Mouse (Mus musculus) urinary bladder, postnatal 14 days (tissue): ENCODE results near the gene Cpsf4l.
A peak's percentile ranks its signal among the peaks of the same experiment; 100 is the strongest.

ENCODE experiments used
- DNase-seq: peaks from one replicate; pipeline ENCODE4 v3.0.0; 2021; ENCODE audit warnings: low spot score

Cpsf4l gene

GRCm38 (mm10) chr11:113699643-113700042 lies 10.2 kb downstream of the Cpsf4l start:
- DNase-seq = no peak

- no peak for DNase-seq
Measured at GRCm38 (mm10) chr11:113698013-113698545, 11.7 kb downstream of the Cpsf4l start.

DNA sequence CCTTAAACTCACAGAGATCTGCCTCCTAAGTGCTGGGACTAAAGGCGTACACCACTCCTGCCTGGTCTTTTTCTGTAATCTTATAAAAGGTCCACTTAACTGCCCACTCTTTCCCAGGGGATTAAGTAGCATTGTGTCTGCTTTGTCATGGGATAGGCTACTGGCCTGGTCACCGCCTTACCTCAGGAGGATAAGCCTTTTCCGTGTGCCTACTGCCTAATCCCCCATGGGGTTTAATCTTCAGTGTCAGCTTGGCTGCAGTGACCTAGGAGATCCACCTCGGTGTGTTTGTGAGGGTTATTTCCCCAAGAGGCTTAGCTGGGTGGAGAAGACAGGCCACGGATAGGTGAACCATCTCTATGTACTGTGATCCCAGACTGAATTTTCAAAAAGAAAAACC lies 12.2 kb downstream of the Cpsf4l start:
- DNase-seq = no peak

DNA sequence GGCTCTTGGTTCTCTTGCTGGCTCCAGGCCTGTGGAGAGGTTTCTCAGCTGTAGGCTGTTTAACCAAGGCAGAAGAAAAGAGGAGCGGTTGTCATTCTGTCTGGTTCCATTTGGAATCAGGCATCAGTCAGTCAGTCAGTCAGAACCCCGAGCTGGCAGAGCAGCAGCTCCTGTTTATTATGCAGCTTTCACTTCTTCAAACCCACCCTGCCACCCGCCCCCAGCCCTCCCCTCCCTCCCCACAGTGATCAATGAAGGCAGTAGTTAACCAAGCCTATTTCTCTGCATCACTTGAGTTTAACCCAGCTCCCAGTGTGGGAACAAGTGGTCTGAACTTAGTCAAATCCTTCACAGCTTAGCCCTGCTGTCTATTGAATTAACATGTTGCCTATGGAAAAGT lies 18.0 kb downstream of the Cpsf4l start:
- no peak for DNase-seq

GRCm38 (mm10) chr11:113691318-113691717 lies 18.5 kb downstream of the Cpsf4l start:
- DNase-seq = no peak

DNA sequence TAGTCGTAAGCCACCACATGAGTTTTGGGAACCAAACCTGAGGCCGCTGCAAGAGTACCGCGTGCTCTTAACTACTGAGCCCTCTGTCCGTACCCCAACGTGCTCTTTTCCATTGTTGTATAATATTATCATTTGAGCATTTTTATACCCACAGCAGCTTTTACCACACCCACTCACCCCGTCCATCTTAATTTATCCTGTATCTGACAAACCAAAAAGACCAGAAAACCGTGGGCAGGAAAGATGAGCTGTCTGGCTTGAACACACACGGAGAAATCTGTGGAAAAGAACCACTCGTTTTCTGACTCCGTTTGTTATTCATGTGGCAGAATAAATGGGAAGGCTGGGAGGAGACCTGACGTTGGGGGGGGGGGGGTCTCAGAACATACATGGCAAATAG lies 19.3 kb downstream of the Cpsf4l start:
- DNase-seq = no peak

- DNase-seq = no peak
Measured at GRCm38 (mm10) chr11:113687031-113687430, 22.8 kb downstream of the Cpsf4l start.

GRCm38 (mm10) chr11:113684707-113685426 lies 24.9 kb downstream of the Cpsf4l start:
- no peak for DNase-seq

- DNase-seq = peak; percentile 95
Measured at GRCm38 (mm10) chr11:113683957-113684706, 25.7 kb downstream of the Cpsf4l start, which contains the start of the genes Fam104a and D11Wsu47e. TSS of gene Fam104a (minus strand) at chr11:113684155. TSS of gene D11Wsu47e (plus strand) at chr11:113684412.

- no peak for DNase-seq
Measured at GRCm38 (mm10) chr11:113683627-113683956, 26.2 kb downstream of the Cpsf4l start.

GRCm38 (mm10) chr11:113682897-113683626 lies 26.8 kb downstream of the Cpsf4l start:
- DNase-seq = peak; percentile 43

GRCm38 (mm10) chr11:113681979-113682378 lies 27.8 kb downstream of the Cpsf4l start:
- no peak for DNase-seq

- DNase-seq = no peak
Measured at GRCm38 (mm10) chr11:113680954-113681353, 28.9 kb downstream of the Cpsf4l start.

DNA sequence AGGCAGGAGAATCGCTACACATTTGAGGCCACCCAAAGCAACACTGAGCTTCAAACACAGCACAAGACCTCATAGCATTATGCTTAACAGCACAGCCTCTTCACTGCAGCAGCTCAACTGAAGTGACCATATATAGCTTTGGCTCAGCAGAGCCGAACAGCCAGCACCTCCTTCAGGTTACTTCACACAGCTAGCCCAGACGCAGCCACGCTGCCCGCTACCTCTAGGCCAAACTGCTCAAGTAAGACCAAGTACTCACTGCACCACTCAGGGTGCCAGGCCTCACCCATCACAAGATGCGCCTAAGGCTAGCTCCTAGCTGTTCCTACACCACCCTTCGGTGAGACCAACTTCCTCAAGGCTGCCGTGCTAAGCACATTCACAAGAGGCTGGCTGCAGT lies 31.4 kb downstream of the Cpsf4l start:
- peak; percentile 29 for DNase-seq

DNA sequence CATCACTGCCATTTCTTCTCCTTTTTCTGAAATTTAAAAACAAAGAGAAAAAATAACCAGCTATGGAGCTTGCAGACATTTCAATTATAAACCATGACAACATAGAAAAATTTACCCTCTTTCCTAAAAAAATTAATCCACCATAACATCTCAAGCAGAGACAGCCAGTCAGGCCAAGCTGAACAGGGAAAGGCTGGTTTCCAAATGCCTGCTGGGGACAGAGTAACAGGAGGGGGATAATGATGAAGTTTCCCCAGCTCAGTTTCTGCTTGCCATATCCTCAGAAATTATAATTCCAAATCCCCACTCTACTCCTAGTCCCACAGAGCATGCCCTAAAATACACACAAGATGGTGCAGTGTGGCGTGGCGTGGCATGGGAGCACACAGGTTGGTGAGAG lies 32.4 kb downstream of the Cpsf4l start:
- DNase-seq = no peak

DNA sequence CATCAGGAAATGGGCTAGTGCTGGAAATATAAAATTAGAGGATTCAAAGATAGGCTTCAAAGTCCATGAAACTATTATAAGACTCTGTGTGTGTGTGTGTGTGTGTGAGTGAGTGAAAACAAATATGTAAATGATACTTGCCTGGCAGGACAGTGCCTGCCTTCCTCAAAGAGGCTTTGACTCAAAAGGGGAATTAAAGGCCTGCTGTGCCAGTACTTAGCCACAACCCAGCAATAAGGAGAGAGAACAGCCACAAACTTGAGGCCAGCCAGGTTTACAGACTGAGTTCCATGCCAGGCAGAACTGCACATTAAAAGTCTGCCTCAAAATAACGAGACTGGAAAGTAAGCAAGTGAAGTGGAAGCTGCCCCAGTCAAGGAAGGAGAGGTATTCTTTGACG lies 33.0 kb downstream of the Cpsf4l start:
- DNase-seq = no peak

DNA sequence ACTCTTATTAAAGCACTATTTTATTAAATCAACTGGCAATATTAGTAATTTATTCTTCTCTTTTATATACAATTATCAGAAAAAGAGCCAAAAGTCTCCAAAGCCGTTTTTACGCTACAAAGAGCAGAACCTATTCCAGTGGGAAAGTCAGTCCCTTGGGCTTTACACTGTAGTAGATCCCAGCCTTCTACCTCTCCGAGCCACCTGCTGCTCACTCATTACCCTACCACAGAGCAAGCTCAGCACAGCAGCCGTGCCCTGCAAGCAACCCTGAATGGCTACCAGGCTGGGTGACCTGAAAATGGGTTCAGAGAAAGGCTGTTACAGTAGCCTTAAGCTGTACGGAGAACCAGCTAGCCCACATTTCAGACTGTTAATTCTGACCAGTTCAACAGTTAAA lies 35.2 kb downstream of the Cpsf4l start:
- no peak for DNase-seq

- no peak for DNase-seq
Measured at GRCm38 (mm10) chr11:113673614-113674013, 36.2 kb downstream of the Cpsf4l start.

- no peak for DNase-seq
Measured at GRCm38 (mm10) chr11:113669711-113670110, 40.1 kb downstream of the Cpsf4l start.

GRCm38 (mm10) chr11:113668857-113669256 lies 41.0 kb downstream of the Cpsf4l start:
- no peak for DNase-seq

DNA sequence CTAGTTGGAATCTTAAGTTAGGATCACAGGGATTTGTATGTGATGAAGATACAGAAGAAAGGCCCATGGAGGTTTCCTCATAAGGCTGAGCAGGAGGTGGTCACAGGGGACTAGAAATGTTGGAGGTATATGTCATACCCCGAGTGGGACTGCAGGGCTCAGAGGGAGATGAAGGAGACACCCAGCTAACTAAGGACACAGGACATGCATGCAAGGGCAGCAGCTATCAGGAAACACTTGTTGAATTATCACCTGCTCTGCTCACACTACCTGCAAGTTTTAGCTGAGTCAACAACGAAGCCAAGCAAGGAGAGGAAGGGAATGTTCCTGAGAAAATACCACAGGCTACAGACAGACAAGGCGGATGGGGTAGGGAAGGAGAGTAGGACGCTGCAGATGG lies 42.1 kb downstream of the Cpsf4l start:
- no peak for DNase-seq

- DNase-seq = no peak
Measured at GRCm38 (mm10) chr11:113667122-113667521, 42.7 kb downstream of the Cpsf4l start.

GRCm38 (mm10) chr11:113666648-113667047 lies 43.2 kb downstream of the Cpsf4l start:
- no peak for DNase-seq
